16 mouse cellular contexts compared by ENCODE assay signal in genomic region chr11:120641869-120642268, GRCm38 (mm10). TPM values are rescaled to one million over a fixed set of nuclear protein-coding genes. Genes with fewer than 3 reads are reported as not detected.
DNase-seq lines count a peak whose midpoint lies in the region; ATAC-seq and TF ChIP-seq lines count a peak whose summit lies in the region.
"Had no signal": no experiment of that assay in that cellular context is flagged by ENCODE, and none has a peak within 500 bp of the region (broad histone marks: within the 10 kb centered on the region; RNA-seq: fewer than 3 reads in every experiment).

No protein-coding gene starts in this region.

- H3K4me1 ChIP-seq in hindbrain, embryonic 12.5 days, result peaks cover 15% of the 10 kb centered on the region
- H3K4me1 ChIP-seq in hindbrain, postnatal 0 days (ENCODE audit: insufficient read depth, low read length), result peaks cover 7% of the 10 kb centered on the region; the same call in 1 of the 2 replicates
- H3K4me1 ChIP-seq in neural tube, embryonic 12.5 days, result peaks cover 21% of the 10 kb centered on the region
- H3K4me1 ChIP-seq in limb, embryonic 10.5 days, result peaks cover 36% of the 10 kb centered on the region

- no peak for TF ChIP-seq POLR2A in myocyte (IDR thresholded peaks at IDR 0.05; ENCODE audit: insufficient read length, low read depth)

- no peak overlapping the region for H3K27ac ChIP-seq in hindbrain, embryonic 12.5 days
- H3K27ac ChIP-seq in hindbrain, postnatal 0 days, result no peak overlapping the region
- no peak overlapping the region for H3K27ac ChIP-seq in neural tube, embryonic 12.5 days
- peak overlapping the region; percentile 46; the same call in 1 of the 2 replicates for H3K27ac ChIP-seq in limb, embryonic 10.5 days
- H3K27ac ChIP-seq: liver, embryonic 15.5 days had no signal

- no peaks in the 10 kb centered on the region for H3K79me2 ChIP-seq in myocyte (ENCODE audit: control insufficient read depth, insufficient read depth)

- no peak overlapping the region for H3K4me3 ChIP-seq in hindbrain, embryonic 12.5 days
- H3K4me3 ChIP-seq in hindbrain, postnatal 0 days (ENCODE audit: low read length), result no peak overlapping the region
- H3K4me3 ChIP-seq in neural tube, embryonic 12.5 days, result no peak overlapping the region
- H3K4me3 ChIP-seq in limb, embryonic 10.5 days, result no peak overlapping the region
- peak overlapping the region; percentile 48 for H3K4me3 ChIP-seq in myocyte
- H3K4me3 ChIP-seq: liver, embryonic 15.5 days had no signal

- H3K4me2 ChIP-seq in hindbrain, embryonic 12.5 days (replicated peaks), result no peak overlapping the region
- no peak overlapping the region for H3K4me2 ChIP-seq in hindbrain, postnatal 0 days (ENCODE audit: low read depth, low read length)
- peak overlapping the region; percentile 82 for H3K4me2 ChIP-seq in neural tube, embryonic 12.5 days (replicated peaks)
- peak overlapping the region; percentile 97 for H3K4me2 ChIP-seq in myocyte (ENCODE audit: low read depth)

- 82% methylated on average over 8 of the region's 8 CpGs for WGBS in hindbrain, embryonic 12.5 days
- 89% methylated on average over 8 of the region's 8 CpGs for WGBS in hindbrain, postnatal 0 days
- 83% methylated on average over 8 of the region's 8 CpGs for WGBS in neural tube, embryonic 12.5 days
- WGBS in limb, embryonic 10.5 days, result 71% methylated on average over 8 of the region's 8 CpGs

- no peak for ATAC-seq in hindbrain, embryonic 12.5 days (ENCODE audit: low FRiP score)
- no peak for ATAC-seq in hindbrain, postnatal 0 days
- no peak for ATAC-seq in neural tube, embryonic 12.5 days (ENCODE audit: low FRiP score, low read depth)
- ATAC-seq: forebrain, embryonic 14.5 days had no signal

- no peaks in the 10 kb centered on the region for H3K36me3 ChIP-seq in hindbrain, embryonic 12.5 days
- H3K36me3 ChIP-seq in hindbrain, postnatal 0 days (ENCODE audit: insufficient read depth, low read length), result no peaks in the 10 kb centered on the region
- no peaks in the 10 kb centered on the region for H3K36me3 ChIP-seq in neural tube, embryonic 12.5 days
- H3K36me3 ChIP-seq in limb, embryonic 10.5 days, result no peaks in the 10 kb centered on the region
- H3K36me3 ChIP-seq in myocyte (ENCODE audit: control insufficient read depth, insufficient read depth), result no peaks in the 10 kb centered on the region
- H3K36me3 ChIP-seq: liver, embryonic 15.5 days had no signal

- H3K9me3 ChIP-seq in hindbrain, embryonic 12.5 days (replicated peaks), result no peaks in the 10 kb centered on the region
- no peaks in the 10 kb centered on the region for H3K9me3 ChIP-seq in hindbrain, postnatal 0 days (ENCODE audit: low read length)
- no peaks in the 10 kb centered on the region for H3K9me3 ChIP-seq in neural tube, embryonic 12.5 days
- H3K9me3 ChIP-seq in limb, embryonic 10.5 days (replicated peaks), result no peaks in the 10 kb centered on the region
- H3K9me3 ChIP-seq: liver, embryonic 15.5 days had no signal

- no peak for DNase-seq in hindbrain, postnatal 0 days (ENCODE audit: low spot score)
- no peak for DNase-seq in neural tube, embryonic 10.5 days (ENCODE audit: extremely low spot score, low spot score)
- DNase-seq in limb, embryonic 10.5 days (ENCODE audit: low spot score), result no peak
- no peak for DNase-seq in kidney, postnatal 4 days
- DNase-seq in urinary bladder, postnatal 10 days (ENCODE audit: low spot score), result no peak
- DNase-seq: adrenal gland, adult 8-10 months; cerebellum, adult 9-10 months; right cerebral cortex, postnatal 4 days; thymus, postnatal 36 days had no signal

- H3K27me3 ChIP-seq in hindbrain, embryonic 12.5 days, result peaks cover 12% of the 10 kb centered on the region; the same call in 1 of the 2 replicates
- H3K27me3 ChIP-seq in hindbrain, postnatal 0 days (ENCODE audit: insufficient read depth, low read length), result no peaks in the 10 kb centered on the region
- 0 out of 2 replicates have a peak, but pooled peaks cover 6% of the 10 kb centered on the region for H3K27me3 ChIP-seq in neural tube, embryonic 12.5 days (replicated peaks)
- peaks cover 4% of the 10 kb centered on the region for H3K27me3 ChIP-seq in limb, embryonic 10.5 days (ENCODE audit: low read depth, poor library complexity, severe bottlenecking)
- no peaks in the 10 kb centered on the region for H3K27me3 ChIP-seq in myocyte (ENCODE audit: control insufficient read depth, insufficient read depth, insufficient read length)

- H3K9ac ChIP-seq in hindbrain, embryonic 12.5 days, result 0 out of 2 replicates have a peak overlapping the region, but pooled peaks have one; percentile 18
- H3K9ac ChIP-seq in hindbrain, postnatal 0 days (replicated peaks; ENCODE audit: low read length), result no peak overlapping the region
- H3K9ac ChIP-seq in neural tube, embryonic 12.5 days, result peak overlapping the region; percentile 33; the same call in 1 of the 2 replicates

- H3ac ChIP-seq in myocyte (ENCODE audit: control insufficient read depth, insufficient read length), result no peak overlapping the region

- TF ChIP-seq CTCF in hindbrain, postnatal 0 days (IDR thresholded peaks at IDR 0.05; ENCODE audit: low read depth), result no peak

TF ChIP-seq in myocyte, 11 proteins besides CTCF, POLR2A, EP300 and RAD21:
- no peak for TF ChIP-seq MYOD1 (IDR thresholded peaks at IDR 0.05; ENCODE audit: control insufficient read depth in 1 of 3, insufficient read length in 2 of 3, low read depth in 2 of 3)
- no peak for TF ChIP-seq USF1 (IDR thresholded peaks at IDR 0.05; ENCODE audit: low read depth)
- no peak for TF ChIP-seq REST (IDR thresholded peaks at IDR 0.05; ENCODE audit: insufficient read depth, insufficient read length)

RNA-seq across cellular contexts. Expression of gene Pycr1, which starts 1.7 kb away (rescaled TPM):
- polyA plus RNA-seq in hindbrain, embryonic 12.5 days (2016; fragmentation: Nextera tagmentation; extraction: Ambion mirVana), result 28.5 and 28.8 TPM in 2 replicates
- total RNA-seq in hindbrain, postnatal 0 days (2014; rRNA removed), result 9.0 and 9.3 TPM in 2 replicates
- polyA plus RNA-seq in hindbrain, postnatal 0 days (2015; fragmentation: Nextera tagmentation; extraction: Ambion mirVana), result 13.2 and 13.8 TPM in 2 replicates
- 27.2 and 27.8 TPM in 2 replicates for polyA plus RNA-seq in neural tube, embryonic 12.5 days (2016; fragmentation: Nextera tagmentation; extraction: Ambion mirVana)
- 40.6 TPM in 2 replicates for polyA plus RNA-seq in limb, embryonic 10.5 days (2016; fragmentation: Nextera tagmentation; extraction: Ambion mirVana)
- polyA plus RNA-seq in myocyte (2012; fragmentation: generic; extraction: Trizol), result 56.9 TPM

RNA-seq across cellular contexts. Expression of gene Myadml2, which starts 6.1 kb away (rescaled TPM):
- 0.39 and 0.60 TPM in 2 replicates for polyA plus RNA-seq in hindbrain, embryonic 12.5 days (2016; fragmentation: Nextera tagmentation; extraction: Ambion mirVana)
- 1.4 and 1.5 TPM in 2 replicates for total RNA-seq in hindbrain, postnatal 0 days (2014; rRNA removed)
- 1.3 and 1.5 TPM in 2 replicates for polyA plus RNA-seq in hindbrain, postnatal 0 days (2015; fragmentation: Nextera tagmentation; extraction: Ambion mirVana)
- 0.81 and 1.1 TPM in 2 replicates for polyA plus RNA-seq in neural tube, embryonic 12.5 days (2016; fragmentation: Nextera tagmentation; extraction: Ambion mirVana)
- polyA plus RNA-seq in limb, embryonic 10.5 days (2016; fragmentation: Nextera tagmentation; extraction: Ambion mirVana), result not detected in 2 replicates
- 4.6 TPM for polyA plus RNA-seq in myocyte (2012; fragmentation: generic; extraction: Trizol)
- polyA plus RNA-seq: stomach, embryonic 14.5 days had no signal

RNA-seq across cellular contexts. Expression of gene Mafg, which starts 8.5 kb away (rescaled TPM):
- 40.1 TPM in 2 replicates for polyA plus RNA-seq in hindbrain, embryonic 12.5 days (2016; fragmentation: Nextera tagmentation; extraction: Ambion mirVana)
- total RNA-seq in hindbrain, postnatal 0 days (2014; rRNA removed), result 35.9 and 39.3 TPM in 2 replicates
- polyA plus RNA-seq in hindbrain, postnatal 0 days (2015; fragmentation: Nextera tagmentation; extraction: Ambion mirVana), result 36.5 and 38.9 TPM in 2 replicates
- polyA plus RNA-seq in neural tube, embryonic 12.5 days (2016; fragmentation: Nextera tagmentation; extraction: Ambion mirVana), result 39.7 and 40.4 TPM in 2 replicates
- polyA plus RNA-seq in limb, embryonic 10.5 days (2016; fragmentation: Nextera tagmentation; extraction: Ambion mirVana), result 25.9 and 28.1 TPM in 2 replicates
- 43.1 TPM for polyA plus RNA-seq in myocyte (2012; fragmentation: generic; extraction: Trizol)

RNA-seq across cellular contexts. Expression of gene Sirt7, which starts 16.8 kb away (rescaled TPM):
- 43.9 and 50.0 TPM in 2 replicates for polyA plus RNA-seq in hindbrain, embryonic 12.5 days (2016; fragmentation: Nextera tagmentation; extraction: Ambion mirVana)
- 30.8 and 32.8 TPM in 2 replicates for total RNA-seq in hindbrain, postnatal 0 days (2014; rRNA removed)
- 32.3 and 38.3 TPM in 2 replicates for polyA plus RNA-seq in hindbrain, postnatal 0 days (2015; fragmentation: Nextera tagmentation; extraction: Ambion mirVana)
- 46.8 and 56.5 TPM in 2 replicates for polyA plus RNA-seq in neural tube, embryonic 12.5 days (2016; fragmentation: Nextera tagmentation; extraction: Ambion mirVana)
- 27.2 and 28.8 TPM in 2 replicates for polyA plus RNA-seq in limb, embryonic 10.5 days (2016; fragmentation: Nextera tagmentation; extraction: Ambion mirVana)
- 29.9 TPM for polyA plus RNA-seq in myocyte (2012; fragmentation: generic; extraction: Trizol)

RNA-seq across cellular contexts. Expression of gene Notum, which starts 19.1 kb away (rescaled TPM):
- polyA plus RNA-seq in hindbrain, embryonic 12.5 days (2016; fragmentation: Nextera tagmentation; extraction: Ambion mirVana), result 1.7 and 3.0 TPM in 2 replicates
- total RNA-seq in hindbrain, postnatal 0 days (2014; rRNA removed), result 6.9 and 10.3 TPM in 2 replicates
- polyA plus RNA-seq in hindbrain, postnatal 0 days (2015; fragmentation: Nextera tagmentation; extraction: Ambion mirVana), result 3.0 and 4.1 TPM in 2 replicates
- polyA plus RNA-seq in neural tube, embryonic 12.5 days (2016; fragmentation: Nextera tagmentation; extraction: Ambion mirVana), result 3.1 and 3.4 TPM in 2 replicates
- polyA plus RNA-seq in limb, embryonic 10.5 days (2016; fragmentation: Nextera tagmentation; extraction: Ambion mirVana), result 9.1 and 10.1 TPM in 2 replicates
- 0.19 TPM for polyA plus RNA-seq in myocyte (2012; fragmentation: generic; extraction: Trizol)
- total RNA-seq: gastrocnemius, adult 18-20 months had no signal

Comparison
In these comparisons a context has a peak if more than half of its experiments do, and no peak if none do; other contexts are left out.
1. H3K4me2 ChIP-seq: peak in neural tube, embryonic 12.5 days (single experiment) and myocyte (single experiment); none in hindbrain, embryonic 12.5 days (single experiment) and hindbrain, postnatal 0 days (single experiment).